Mouse (Mus musculus) lung, adult 2 months (tissue): ENCODE measurements around the gene Gcnt4. TPM values are rescaled to one million over a fixed set of nuclear protein-coding genes. Genes with fewer than 3 reads are reported as not detected.

Experiments used
- DNase-seq: peaks from one replicate; pipeline ENCODE4 v3.0.0; 2022
- H3K4me1 ChIP-seq: fragments of 200-500 bp; 2 replicates; pipeline ENCODE4 v1.6.1; 2011; ENCODE audit warnings: low read length; ENCODE audit not compliant: control insufficient read depth, insufficient read depth
- H3K4me3 ChIP-seq: fragments of 200-500 bp; replicated peaks from 2 replicates; pipeline ENCODE3; 2011; ENCODE audit warnings: low read depth, mild to moderate bottlenecking, control low read depth, low read length; ENCODE audit errors: extremely low read depth
- CTCF ChIP-seq: fragments of 200-500 bp; IDR thresholded peaks from 2 replicates; pipeline ENCODE4 v1.5.1; 2011; ENCODE audit warnings: mild to moderate bottlenecking, low read length, control low read depth; ENCODE audit not compliant: insufficient read depth
- POLR2A ChIP-seq: fragments of 200-500 bp; IDR thresholded peaks from 2 replicates; pipeline ENCODE4 v1.6.1; 2011; ENCODE audit warnings: low read depth, mild to moderate bottlenecking, control low read depth, low read length, borderline replicate concordance; ENCODE audit errors: extremely low read depth
- whole genome bisulfite sequencing: fragments of 180-500 bp; shearing (Covaris S2); methylation state at CpG from one replicate; pipeline ENCODE4 v1.1.7; 2018; 5-methylcytosine and 5-hydroxymethylcytosine counted together
- polyA plus RNA-seq: library from polyadenylated mRNA; depleted of rRNA; stranded (reverse); fragments of >200 nt; gene quantifications from 2 replicates; pipeline ENCODE4 v1.2.3, GENCODE M21; 2012

The Gcnt4 gene
- polyA plus RNA-seq, 1 experiment: 0.07 TPM

- Histone ChIP-seq H3K4me1 (no peaks in the 10 kb centered on the region), H3K4me3 (no peak overlapping the region)
- DNase-seq: no peak
- TF ChIP-seq CTCF (no peak), POLR2A (no peak)
- WGBS: 73% methylated on average over 5 of the region's 5 CpGs
These were observed 42.6 kb downstream of the Gcnt4 start for GRCm38 (mm10) chr13:96967091-96967490.

- Histone ChIP-seq H3K4me1 (no peaks in the 10 kb centered on the region), H3K4me3 (no peak overlapping the region)
- TF ChIP-seq CTCF: no peak
- TF ChIP-seq POLR2A: no peak
- WGBS: 77% methylated on average over 2 of the region's 2 CpGs
- no peak for DNase-seq
These were observed 43.3 kb downstream of the Gcnt4 start for GRCm38 (mm10) chr13:96967822-96968221.

- H3K4me1 ChIP-seq: no peaks in the 10 kb centered on the region
- no peak overlapping the region for H3K4me3 ChIP-seq
- DNase-seq: no peak
- 86% methylated on average over 4 of the region's 4 CpGs for WGBS
- no peak for TF ChIP-seq CTCF
- no peak for TF ChIP-seq POLR2A
These were observed 46.6 kb downstream of the Gcnt4 start for GRCm38 (mm10) chr13:96971076-96971475.

- TF ChIP-seq CTCF (no peak), POLR2A (no peak)
- 51% methylated on average over 9 of the region's 9 CpGs for whole genome bisulfite sequencing
- no peak for DNase-seq
- no peaks in the 10 kb centered on the region for H3K4me1 ChIP-seq
- H3K4me3 ChIP-seq: no peak overlapping the region
These were observed 47.4 kb downstream of the Gcnt4 start for GRCm38 (mm10) chr13:96971861-96972282.

- Histone ChIP-seq H3K4me1 (no peaks in the 10 kb centered on the region), H3K4me3 (no peak overlapping the region)
- no peak for TF ChIP-seq CTCF
- no peak for TF ChIP-seq POLR2A
- 88% methylated on average over 4 of the region's 4 CpGs for WGBS
- DNase-seq: no peak
These were observed 48.8 kb downstream of the Gcnt4 start for GRCm38 (mm10) chr13:96973318-96973717.

GRCm38 (mm10) chr13:96976986-96977595, 52.6 kb downstream of the Gcnt4 start:
- H3K4me1 ChIP-seq: no peaks in the 10 kb centered on the region
- WGBS: 85% methylated on average over 6 of the region's 6 CpGs
- TF ChIP-seq POLR2A (no peak), CTCF (no peak)
- no peak overlapping the region for H3K4me3 ChIP-seq
- no peak for DNase-seq

GRCm38 (mm10) chr13:96980561-96980960, 56.1 kb downstream of the Gcnt4 start:
- H3K4me1 ChIP-seq: peaks cover 4% of the 10 kb centered on the region
- DNase-seq: no peak

GRCm38 (mm10) chr13:96983251-96984126, 59.0 kb downstream of the Gcnt4 start:
- no peak for DNase-seq
- peak overlapping the region; percentile 34 for H3K4me3 ChIP-seq
- peaks cover 4% of the 10 kb centered on the region for H3K4me1 ChIP-seq
- WGBS: 29% methylated on average over 26 of the region's 26 CpGs
- no peak for TF ChIP-seq CTCF
- TF ChIP-seq POLR2A: no peak

More at GRCm38 (mm10) chr13:96980561-96980960, 56.1 kb downstream of the Gcnt4 start:
- H3K4me3 ChIP-seq: no peak overlapping the region
- TF ChIP-seq CTCF (no peak), POLR2A (no peak)

GRCm38 (mm10) chr13:96984688-96985087, 60.2 kb downstream of the Gcnt4 start:
- Histone ChIP-seq H3K4me1 (peaks cover 4% of the 10 kb centered on the region), H3K4me3 (no peak overlapping the region)
- WGBS: 79% methylated on average over 5 of the region's 5 CpGs
- TF ChIP-seq CTCF: no peak
- no peak for TF ChIP-seq POLR2A
- DNase-seq: no peak
